Mouse (Mus musculus): ENCODE measurements at regions not wholly inside any gene's neighbourhood (a gene's known extent, or its start where the extent isn't known, plus 50 kb on each side); places are given as distances from the start of the nearest gene placed in this dataset.

- in situ Hi-C loops (cut with MseI, MboI) = loop anchor here (5.0 to 10.0 kb wide), 3 partner anchors 51 to 149 kb away; partner anchors contain the start of genes Aph1b (in 1 of the 2) and Gm10647 (in 1 of the 2)
These were observed 53.3 kb upstream of the Usp3 start for GRCm38 (mm10) chr9:66646226-66646625.

- in situ Hi-C loops (cut with MseI, MboI) = no loop called here
These were observed 58.4 kb upstream of the Usp3 start for GRCm38 (mm10) chr9:66651306-66651705.

DNA sequence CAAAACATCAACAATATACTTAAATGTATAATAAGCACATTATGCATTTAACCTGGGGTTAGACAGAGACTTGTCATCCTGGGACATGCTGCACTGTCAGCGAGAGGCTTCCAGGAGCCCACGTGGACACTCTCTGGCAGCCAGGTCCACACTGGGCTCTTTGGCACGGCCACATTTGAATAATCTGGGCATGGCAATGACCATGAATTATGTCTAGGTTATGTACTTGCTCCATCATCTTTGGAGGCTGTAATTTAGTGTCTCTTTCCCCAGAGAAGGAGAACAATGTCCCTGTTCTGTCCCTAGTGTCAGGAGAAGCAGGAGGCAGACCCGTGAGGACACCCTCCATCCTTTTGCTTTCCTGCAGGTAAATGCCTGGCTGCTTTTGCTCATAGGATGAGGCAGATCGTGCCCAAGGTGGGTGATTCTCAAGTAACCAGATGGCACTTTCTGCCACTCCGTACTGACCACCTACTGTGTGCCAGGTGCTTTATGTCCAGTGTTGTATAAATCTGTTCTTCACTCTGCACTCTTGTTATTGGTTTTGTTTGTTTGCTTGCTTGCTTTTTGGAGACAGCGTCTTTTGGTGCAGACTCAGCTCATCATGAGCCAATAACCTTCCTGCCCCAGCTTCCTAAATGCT lies 56.2 kb upstream of the Car12 start:
- in situ Hi-C loops (cut with MseI, MboI) = no loop called here

- in situ Hi-C loops (cut with MseI, MboI) = no loop called here
These were observed 54.7 kb upstream of the Car12 start for GRCm38 (mm10) chr9:66658707-66659242.

DNA sequence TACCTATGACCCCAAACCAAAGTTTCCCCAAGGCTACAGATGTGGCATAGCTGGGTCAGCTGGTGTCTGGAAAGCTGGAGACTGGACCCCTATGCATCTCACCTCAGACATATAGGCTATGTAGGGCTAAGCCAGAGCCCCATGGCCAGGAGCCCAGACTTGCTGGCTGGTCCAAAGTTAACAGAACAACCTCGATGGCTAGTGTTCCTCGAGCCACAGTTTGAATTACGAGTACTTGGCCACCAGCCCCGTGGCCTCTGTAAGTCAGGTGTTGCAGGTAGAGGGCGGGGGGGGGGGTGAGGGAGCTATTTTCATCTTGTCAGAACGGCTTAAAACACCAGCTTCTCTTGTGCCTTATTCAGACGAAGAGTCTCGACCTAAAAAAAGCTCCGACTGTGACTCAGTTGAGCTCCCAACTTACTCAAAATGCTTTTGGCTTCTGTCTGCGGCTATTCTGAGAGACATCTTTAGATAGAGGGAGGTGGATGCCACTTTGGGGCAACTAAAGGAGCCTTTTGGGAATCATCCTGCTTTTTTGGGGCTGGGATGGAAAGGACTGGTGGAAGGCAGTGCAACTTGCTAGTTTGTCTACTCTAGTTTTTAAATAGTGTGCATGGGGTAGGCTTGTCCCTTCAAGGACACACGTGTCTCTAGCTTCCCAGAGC lies 53.6 kb upstream of the Car12 start:
- in situ Hi-C loops (cut with MseI, MboI) = loop anchor here in 1 of 2 experiments (5.0 kb wide), 1 partner anchor 47 kb away; no protein-coding TSS in a partner anchor

GRCm38 (mm10) chr9:66661596-66661995 lies 51.9 kb upstream of the Car12 start:
- in situ Hi-C loops (cut with MseI, MboI) = loop anchor here in 1 of 2 experiments (5.0 kb wide), 1 partner anchor 46 kb away; no protein-coding TSS in a partner anchor

- in situ Hi-C loops (cut with MseI, MboI) = loop anchor here in 1 of 2 experiments (5.0 kb wide), 1 partner anchor 45 kb away; no protein-coding TSS in a partner anchor
These were observed 51.0 kb upstream of the Car12 start for GRCm38 (mm10) chr9:66662443-66662842.
